Mouse (Mus musculus) T-helper 2 cell (primary cell): ENCODE data around the gene Ttc30a1.

Experiments
- in situ Hi-C: fragments of 300-600 bp; cut with MboI, MseI; formaldehyde crosslinking; loops from one replicate; pipeline ENCODE4 v1.15.1; 2025; ENCODE audit warnings: high pct_unique_total_duplicates

Gene Ttc30a1

DNA sequence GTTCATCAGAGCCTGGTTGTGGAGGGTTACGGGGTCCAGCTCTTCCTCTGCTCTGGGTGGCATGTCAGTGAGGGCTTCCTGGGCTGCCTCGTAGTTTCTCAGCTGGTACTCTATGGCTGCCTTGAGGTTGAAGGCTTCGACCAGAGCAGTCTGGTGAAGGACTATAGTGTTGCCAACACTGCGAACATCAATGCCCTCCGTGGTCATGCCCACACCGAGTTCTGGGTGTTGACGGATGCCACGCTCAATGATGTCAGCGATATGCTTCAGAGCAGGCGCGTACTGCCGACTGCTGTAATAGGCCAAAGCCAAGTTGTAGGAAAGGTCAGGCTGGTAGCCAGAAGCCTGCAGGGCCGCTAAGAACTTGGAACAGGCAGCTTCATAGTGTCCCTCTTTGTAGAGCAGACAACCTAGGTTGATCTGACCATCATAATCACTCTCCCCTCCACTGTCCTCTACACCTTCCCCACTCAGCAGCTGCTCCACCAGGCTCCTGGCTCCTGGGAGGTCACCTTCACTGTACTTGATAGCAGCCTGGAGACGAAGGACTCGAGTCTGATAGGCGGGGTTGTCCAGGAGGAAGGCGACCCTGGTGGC, 44.1 kb downstream of the Ttc30a1 start:
- in situ Hi-C loops = loop anchor here (5.0 kb wide), 1 partner anchor 40 kb away; the partner anchor contains the start of gene Ttc30a2

DNA sequence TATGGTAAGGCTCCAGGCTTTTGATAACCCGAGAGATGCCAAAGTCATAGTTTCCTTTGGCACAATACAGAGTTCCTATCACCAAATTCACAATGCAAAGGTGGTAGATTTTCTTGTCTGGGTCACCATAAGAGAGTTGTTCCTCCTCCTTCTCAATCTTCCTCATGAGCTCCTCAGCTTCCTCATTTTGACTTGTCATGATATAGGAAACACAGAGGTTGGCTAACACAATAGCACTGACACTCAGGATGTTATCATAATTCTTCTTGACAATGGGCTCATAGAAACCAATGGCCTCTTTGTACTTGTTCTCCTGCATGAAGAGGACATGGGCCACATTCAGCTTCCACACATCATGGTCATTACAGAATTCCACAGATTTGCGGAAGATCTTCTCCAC, 45.1 kb downstream of the Ttc30a1 start:
- in situ Hi-C loops = loop anchor here (5.0 kb wide), 1 partner anchor 41 kb away; the partner anchor contains the start of gene Ttc30a2

- in situ Hi-C loops = no loop called here
These were observed 48.2 kb downstream of the Ttc30a1 start for GRCm38 (mm10) chr2:75933541-75933940.

- in situ Hi-C loops = no loop called here
These were observed 50.8 kb downstream of the Ttc30a1 start for GRCm38 (mm10) chr2:75930941-75931340.

DNA sequence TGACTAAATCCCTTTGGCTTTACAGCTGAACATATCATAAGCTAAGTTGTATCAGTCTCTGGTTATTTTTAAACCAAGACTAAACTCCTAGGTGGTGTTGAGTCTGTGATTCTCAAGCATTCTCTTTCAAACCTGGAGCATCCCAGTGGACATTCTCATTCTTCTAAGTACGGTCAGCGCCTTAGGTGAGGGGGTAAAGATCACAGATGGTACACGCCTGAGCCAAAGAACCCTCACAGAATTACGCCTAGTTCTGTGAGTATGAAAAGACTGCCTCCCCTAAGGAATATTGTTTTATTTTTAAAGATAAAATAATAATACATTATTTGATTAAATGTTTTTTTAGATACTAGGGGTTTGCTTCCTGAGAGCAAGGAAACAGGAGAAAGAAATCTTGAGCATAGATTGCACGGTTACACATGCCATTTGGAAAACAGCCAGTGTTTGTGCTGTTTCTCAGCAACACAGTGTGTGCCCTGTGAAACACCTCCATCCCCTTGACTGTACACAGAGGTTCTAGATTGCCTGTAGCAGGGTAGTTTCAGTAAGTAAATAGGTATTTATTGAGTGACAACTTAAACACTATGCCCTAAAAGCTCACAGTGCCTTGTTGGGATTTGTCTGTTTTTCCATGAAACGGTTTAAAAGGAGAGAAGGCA, 51.9 kb downstream of the Ttc30a1 start:
- in situ Hi-C loops = no loop called here

GRCm38 (mm10) chr2:75929141-75929540, 52.6 kb downstream of the Ttc30a1 start:
- in situ Hi-C loops = no loop called here
